Mouse (Mus musculus): ENCODE measurements around the gene Wnt16. TPM values are rescaled to one million over a fixed set of nuclear protein-coding genes. Genes with fewer than 3 reads are reported as not detected.

Gene Wnt16
- polyA plus RNA-seq, 1 experiment from 2014 or later: 0.18 TPM

DNA sequence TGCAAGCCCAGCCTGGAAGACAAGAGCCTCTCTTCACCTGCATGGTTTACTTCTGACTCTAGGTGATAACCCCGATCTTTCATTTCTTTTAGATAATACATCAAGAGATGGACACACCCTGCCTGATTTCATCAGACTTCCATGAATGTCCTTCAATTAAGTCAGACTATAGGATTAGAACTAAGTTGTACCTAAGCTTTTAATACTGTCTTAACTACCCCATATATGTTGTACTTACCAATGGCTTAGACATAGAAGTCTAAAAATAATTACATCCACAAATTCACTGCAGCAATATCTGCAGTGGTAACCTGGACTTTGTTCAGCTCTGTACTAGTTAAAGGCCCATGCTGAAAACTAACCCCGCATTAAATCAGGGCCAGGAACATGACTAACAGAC, 44.5 kb downstream of the Wnt16 start:
- Histone ChIP-seq H3K9ac (replicated peaks; ENCODE audit: low read length) (no peak overlapping the region), H3K36me3 (ENCODE audit: control insufficient read depth, insufficient read depth, low read length) (no peaks in the 10 kb centered on the region), H3K9me3 (ENCODE audit: control insufficient read depth, low read length) (no peaks in the 10 kb centered on the region), H3K4me3 (replicated peaks; ENCODE audit: low read depth, low read length) (no peak overlapping the region), H3K27ac (replicated peaks; ENCODE audit: low read depth, low read length) (no peak overlapping the region), H3K4me1 (ENCODE audit: control insufficient read depth, insufficient read depth, low read length) (no peaks in the 10 kb centered on the region), H3K4me2 (ENCODE audit: low read length) (no peak overlapping the region), H3K27me3 (ENCODE audit: control insufficient read depth, insufficient read depth, low read length) (no peaks in the 10 kb centered on the region)
- WGBS: 97% methylated on average over 2 of the region's 2 CpGs
- no peak for ATAC-seq (ENCODE audit: low FRiP score, low TSS enrichment)
- DNase-seq: no peak

DNA sequence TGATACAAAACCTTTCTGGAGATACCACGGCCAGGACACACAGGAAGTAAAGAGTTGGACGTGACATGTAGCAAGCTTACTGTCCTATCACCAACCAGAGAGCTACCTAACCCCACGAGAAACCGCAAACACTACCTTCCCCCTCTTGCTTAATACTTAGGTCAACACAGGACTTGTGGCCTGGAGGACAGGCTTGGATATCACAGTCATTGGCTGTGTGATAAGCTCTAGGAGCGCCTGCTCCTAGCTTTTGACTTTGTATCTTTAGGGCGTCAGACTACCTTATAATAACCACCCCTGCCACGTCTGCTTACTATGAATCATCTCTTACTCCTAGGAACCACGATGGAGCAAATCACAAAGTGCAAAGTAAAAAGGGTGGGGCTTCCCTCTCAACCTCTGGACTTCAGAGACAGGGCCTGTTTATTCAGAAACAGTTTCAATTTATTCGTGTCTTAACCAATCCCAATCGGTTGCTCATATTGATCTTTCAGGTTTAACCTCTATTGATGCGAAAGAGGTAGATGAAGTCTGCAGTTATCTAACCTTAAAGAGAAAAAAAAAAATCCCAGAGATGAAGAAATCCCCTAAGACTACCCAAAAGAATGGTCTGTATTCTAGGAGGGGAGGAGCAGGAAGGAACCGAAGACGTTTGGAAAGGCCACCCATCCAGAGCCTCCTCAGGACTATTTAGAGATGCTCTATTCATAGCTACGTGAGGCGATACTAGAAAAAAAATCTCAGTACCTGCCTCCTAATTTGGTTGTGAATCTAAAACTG, 51.9 kb downstream of the Wnt16 start:
- Histone ChIP-seq H3K4me1 (ENCODE audit: control insufficient read depth, insufficient read depth, low read length) (no peaks in the 10 kb centered on the region), H3K9ac (replicated peaks; ENCODE audit: low read length) (no peak overlapping the region), H3K36me3 (ENCODE audit: control insufficient read depth, insufficient read depth, low read length) (no peaks in the 10 kb centered on the region), H3K27ac (replicated peaks; ENCODE audit: low read depth, low read length) (no peak overlapping the region), H3K9me3 (ENCODE audit: control insufficient read depth, low read length) (no peaks in the 10 kb centered on the region), H3K27me3 (ENCODE audit: control insufficient read depth, insufficient read depth, low read length) (no peaks in the 10 kb centered on the region), H3K4me2 (ENCODE audit: low read length) (no peak overlapping the region), H3K4me3 (replicated peaks; ENCODE audit: low read depth, low read length) (no peak overlapping the region)
- ATAC-seq (ENCODE audit: low FRiP score, low TSS enrichment) (no peak), DNase-seq (no peak)
- 93% methylated on average over 15 of the region's 15 CpGs for WGBS

DNA sequence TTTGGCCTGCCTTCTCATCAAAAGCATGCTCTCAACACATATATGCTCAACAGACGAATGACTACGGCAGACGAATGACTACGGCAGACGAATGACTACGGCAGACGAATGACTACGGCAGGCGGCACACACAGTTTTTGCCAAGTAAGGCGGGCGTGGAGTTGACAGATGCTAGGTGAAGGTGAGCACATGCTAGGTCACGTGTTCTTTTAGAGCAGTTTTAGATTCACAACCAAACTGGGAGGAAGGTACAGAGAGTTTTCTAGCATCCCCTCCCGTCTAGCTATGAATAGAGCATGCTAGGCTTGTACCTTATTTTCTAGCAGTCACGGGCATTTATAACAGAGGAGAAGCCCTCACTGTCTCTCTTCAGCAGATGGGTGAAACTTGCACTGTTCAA, 52.8 kb downstream of the Wnt16 start:
- Histone ChIP-seq H3K4me3 (replicated peaks; ENCODE audit: low read depth, low read length) (no peak overlapping the region), H3K4me2 (ENCODE audit: low read length) (no peak overlapping the region), H3K27me3 (ENCODE audit: control insufficient read depth, insufficient read depth, low read length) (no peaks in the 10 kb centered on the region), H3K27ac (replicated peaks; ENCODE audit: low read depth, low read length) (no peak overlapping the region), H3K9me3 (ENCODE audit: control insufficient read depth, low read length) (no peaks in the 10 kb centered on the region), H3K4me1 (ENCODE audit: control insufficient read depth, insufficient read depth, low read length) (no peaks in the 10 kb centered on the region), H3K9ac (replicated peaks; ENCODE audit: low read length) (no peak overlapping the region), H3K36me3 (ENCODE audit: control insufficient read depth, insufficient read depth, low read length) (no peaks in the 10 kb centered on the region)
- no peak for DNase-seq
- ATAC-seq (ENCODE audit: low FRiP score, low TSS enrichment): no peak
- WGBS: 96% methylated on average over 14 of the region's 14 CpGs

DNA sequence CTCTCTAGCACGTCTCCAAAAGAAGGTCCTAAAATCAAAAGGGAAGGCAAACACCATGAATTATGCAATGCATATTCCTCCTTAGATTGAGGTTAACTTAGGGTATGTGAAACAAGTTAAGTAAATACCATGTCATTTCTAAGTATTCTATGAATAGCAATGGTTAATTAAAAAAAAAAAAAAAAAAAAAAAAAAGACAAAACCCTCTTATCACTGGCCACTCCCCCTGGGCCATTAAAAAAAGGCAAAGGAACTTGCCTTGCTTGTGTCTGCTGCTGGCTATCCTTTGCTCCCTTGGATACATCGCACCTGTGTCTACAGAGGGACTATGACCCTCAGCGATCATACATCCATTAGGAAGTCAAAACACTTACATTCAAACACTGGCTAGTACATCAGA, 55.3 kb downstream of the Wnt16 start:
- no peak overlapping the region for H3K9ac ChIP-seq (replicated peaks; ENCODE audit: low read length)
- ATAC-seq (ENCODE audit: low FRiP score, low TSS enrichment) (no peak), DNase-seq (no peak)
- WGBS: 89% methylated on average over 3 of the region's 3 CpGs
- no peaks in the 10 kb centered on the region for H3K27me3 ChIP-seq (ENCODE audit: control insufficient read depth, insufficient read depth, low read length)
- no peaks in the 10 kb centered on the region for H3K4me1 ChIP-seq (ENCODE audit: control insufficient read depth, insufficient read depth, low read length)
- H3K27ac ChIP-seq (replicated peaks; ENCODE audit: low read depth, low read length): no peak overlapping the region
- H3K4me2 ChIP-seq (ENCODE audit: low read length): no peak overlapping the region
- no peaks in the 10 kb centered on the region for H3K9me3 ChIP-seq (ENCODE audit: control insufficient read depth, low read length)
- no peaks in the 10 kb centered on the region for H3K36me3 ChIP-seq (ENCODE audit: control insufficient read depth, insufficient read depth, low read length)
- no peak overlapping the region for H3K4me3 ChIP-seq (replicated peaks; ENCODE audit: low read depth, low read length)

DNA sequence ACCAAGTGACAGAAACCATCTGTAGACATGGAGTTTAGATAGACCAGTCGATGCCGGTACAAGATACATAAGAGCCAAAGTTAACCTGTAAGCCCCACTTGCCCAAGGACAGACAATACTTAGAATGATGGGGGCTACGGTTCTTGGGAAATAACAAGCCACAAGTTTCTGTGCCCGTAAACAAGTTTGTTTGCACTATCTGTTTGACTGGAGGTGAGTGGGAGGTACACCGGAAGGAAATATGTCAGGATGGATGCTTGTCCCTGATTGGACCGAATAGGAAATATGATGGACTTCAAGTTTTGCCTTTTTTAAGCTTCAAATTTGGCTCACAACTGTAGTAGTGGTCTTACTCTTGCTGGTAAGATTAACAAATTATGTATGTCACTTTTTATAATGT, 55.7 kb downstream of the Wnt16 start:
- DNase-seq (no peak), ATAC-seq (ENCODE audit: low FRiP score, low TSS enrichment) (no peak)
- Histone ChIP-seq H3K27ac (replicated peaks; ENCODE audit: low read depth, low read length) (no peak overlapping the region), H3K9ac (replicated peaks; ENCODE audit: low read length) (no peak overlapping the region), H3K27me3 (ENCODE audit: control insufficient read depth, insufficient read depth, low read length) (no peaks in the 10 kb centered on the region), H3K36me3 (ENCODE audit: control insufficient read depth, insufficient read depth, low read length) (no peaks in the 10 kb centered on the region), H3K4me1 (ENCODE audit: control insufficient read depth, insufficient read depth, low read length) (no peaks in the 10 kb centered on the region), H3K4me3 (replicated peaks; ENCODE audit: low read depth, low read length) (no peak overlapping the region), H3K4me2 (ENCODE audit: low read length) (no peak overlapping the region), H3K9me3 (ENCODE audit: control insufficient read depth, low read length) (no peaks in the 10 kb centered on the region)
- 97% methylated on average over 6 of the region's 6 CpGs for whole genome bisulfite sequencing

DNA sequence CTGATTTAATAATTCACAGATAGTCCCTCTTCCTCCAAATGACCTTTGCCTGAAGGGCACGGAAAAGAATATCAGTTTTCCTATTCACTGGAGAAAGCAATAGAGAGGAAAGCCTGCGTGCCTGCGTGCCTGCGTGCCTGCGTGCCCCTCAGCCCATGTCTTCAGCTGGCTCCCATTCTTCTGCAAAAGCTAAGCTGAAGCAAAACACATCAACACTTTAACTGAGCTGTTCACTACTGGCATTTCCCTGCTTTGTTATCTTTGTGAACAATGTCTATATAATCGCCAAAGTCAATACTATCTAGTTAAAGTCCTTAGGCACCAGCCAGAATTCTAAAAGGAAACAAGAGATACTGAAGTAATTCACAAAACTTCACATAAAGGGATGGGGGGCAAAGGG, 56.4 kb downstream of the Wnt16 start:
- Histone ChIP-seq H3K27ac (replicated peaks; ENCODE audit: low read depth, low read length) (no peak overlapping the region), H3K27me3 (ENCODE audit: control insufficient read depth, insufficient read depth, low read length) (no peaks in the 10 kb centered on the region), H3K9ac (replicated peaks; ENCODE audit: low read length) (no peak overlapping the region), H3K9me3 (ENCODE audit: control insufficient read depth, low read length) (no peaks in the 10 kb centered on the region), H3K36me3 (ENCODE audit: control insufficient read depth, insufficient read depth, low read length) (no peaks in the 10 kb centered on the region), H3K4me3 (replicated peaks; ENCODE audit: low read depth, low read length) (no peak overlapping the region), H3K4me1 (ENCODE audit: control insufficient read depth, insufficient read depth, low read length) (no peaks in the 10 kb centered on the region), H3K4me2 (ENCODE audit: low read length) (no peak overlapping the region)
- DNase-seq (no peak), ATAC-seq (ENCODE audit: low FRiP score, low TSS enrichment) (no peak)
- WGBS: 54% methylated on average over 6 of the region's 6 CpGs

DNA sequence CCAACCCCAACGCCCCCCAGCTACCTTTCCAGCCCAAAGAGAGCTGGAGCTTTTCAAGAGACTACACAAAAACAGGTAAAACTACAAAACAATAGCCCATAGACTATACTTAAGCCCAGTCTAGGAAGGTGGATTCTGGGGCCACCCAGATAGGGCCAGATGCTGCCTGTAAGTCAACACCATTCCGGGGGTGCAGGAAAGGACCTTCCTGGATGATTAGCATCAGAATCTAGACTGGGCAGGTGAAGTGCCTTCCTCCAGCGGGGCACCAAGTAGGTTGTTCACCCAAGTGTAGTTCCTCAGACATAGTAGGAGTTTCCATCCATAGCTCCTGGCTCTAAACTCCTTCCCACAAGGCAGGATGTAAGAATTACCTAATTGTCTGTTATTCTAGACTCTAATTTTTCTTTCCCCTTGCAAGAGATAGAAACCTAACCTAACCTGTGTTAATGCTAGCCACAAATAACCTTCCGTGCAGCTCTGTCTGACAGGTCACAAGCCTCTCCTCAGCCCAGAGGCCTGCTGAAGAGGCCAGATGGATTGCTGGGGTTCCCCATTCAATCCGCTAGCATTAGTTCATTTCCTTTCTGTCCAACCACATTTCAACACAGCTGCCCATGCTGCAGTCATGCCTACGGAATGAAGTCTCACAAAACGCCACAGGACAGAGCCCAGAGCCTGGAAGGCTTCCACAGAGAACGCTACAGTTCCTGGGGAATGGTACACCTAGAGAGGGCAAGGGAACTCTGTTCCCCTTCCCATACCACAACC, 59.3 kb downstream of the Wnt16 start:
- no peak for ATAC-seq (ENCODE audit: low FRiP score, low TSS enrichment)
- Histone ChIP-seq H3K9me3 (ENCODE audit: control insufficient read depth, low read length) (no peaks in the 10 kb centered on the region), H3K4me2 (ENCODE audit: low read length) (no peak overlapping the region), H3K9ac (replicated peaks; ENCODE audit: low read length) (no peak overlapping the region), H3K4me3 (replicated peaks; ENCODE audit: low read depth, low read length) (no peak overlapping the region), H3K36me3 (ENCODE audit: control insufficient read depth, insufficient read depth, low read length) (no peaks in the 10 kb centered on the region), H3K27me3 (ENCODE audit: control insufficient read depth, insufficient read depth, low read length) (no peaks in the 10 kb centered on the region), H3K4me1 (ENCODE audit: control insufficient read depth, insufficient read depth, low read length) (no peaks in the 10 kb centered on the region), H3K27ac (replicated peaks; ENCODE audit: low read depth, low read length) (no peak overlapping the region)
- WGBS: 85% methylated on average over 8 of the region's 8 CpGs
- DNase-seq: no peak
